ENCODE assay signal across 20 mouse cellular contexts in the genomic region with DNA sequence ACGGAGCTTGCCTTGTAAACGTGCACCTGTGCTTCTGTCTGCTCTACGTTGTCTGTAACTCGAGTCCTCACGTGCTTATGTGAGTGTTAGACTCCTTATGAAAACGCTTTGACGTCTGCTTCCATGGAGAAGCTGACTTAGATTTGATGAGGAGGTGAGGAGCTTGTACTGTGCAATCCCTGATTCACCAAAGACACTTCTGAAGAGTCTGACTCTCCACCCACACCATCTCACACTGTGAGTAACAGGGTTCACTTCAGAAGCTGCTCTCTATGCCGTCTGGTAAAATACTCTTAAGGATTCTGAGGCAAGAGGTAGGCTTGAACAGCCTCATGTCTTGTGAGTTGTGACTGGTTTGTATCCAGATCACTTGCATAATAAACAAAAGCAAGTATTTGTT.
"Had no signal": no experiment of that assay in that cellular context is flagged by ENCODE, and none has a peak within 500 bp of the region (broad histone marks: within the 10 kb centered on the region; RNA-seq: fewer than 3 reads in every experiment).

No protein-coding gene starts in this region.

- ATAC-seq: forebrain, embryonic 13.5 days; forebrain, embryonic 14.5 days; forebrain, embryonic 15.5 days; forebrain, embryonic 16.5 days; forebrain, postnatal 0 days had no signal

- DNase-seq: cerebellum, adult 8-10 months; cerebellum, adult 9-10 months; cerebellum, adult 9-11 months; cerebellum, postnatal 10 days; cerebellum, postnatal 14 days; cerebellum, postnatal 25 days; cerebellum, postnatal 36 days; embryo, embryonic 11 days; forebrain, postnatal 0 days; gastrocnemius, adult 2 months; gastrocnemius, postnatal 10 days; gastrocnemius, postnatal 14 days; gastrocnemius, postnatal 25 days; gastrocnemius, postnatal 36 days; heart, adult 18-20 months; heart, adult 2 months had no signal
